Mouse (Mus musculus) embryonic fibroblast, embryonic 13.5 days (primary cell): ENCODE results near the gene Wnt10b.

Source experiments
- CTCF ChIP-seq: IDR thresholded peaks from 2 replicates; pipeline ENCODE4 v1.5.1; 2011; ENCODE audit warnings: mild to moderate bottlenecking, control low read depth, low read length, moderate library complexity, borderline replicate concordance; ENCODE audit not compliant: insufficient read depth
- POLR2A ChIP-seq: IDR thresholded peaks from 2 replicates; pipeline ENCODE4 v1.6.1; 2011; ENCODE audit warnings: low read depth, mild to moderate bottlenecking, control low read depth, low read length, moderate library complexity

DNA sequence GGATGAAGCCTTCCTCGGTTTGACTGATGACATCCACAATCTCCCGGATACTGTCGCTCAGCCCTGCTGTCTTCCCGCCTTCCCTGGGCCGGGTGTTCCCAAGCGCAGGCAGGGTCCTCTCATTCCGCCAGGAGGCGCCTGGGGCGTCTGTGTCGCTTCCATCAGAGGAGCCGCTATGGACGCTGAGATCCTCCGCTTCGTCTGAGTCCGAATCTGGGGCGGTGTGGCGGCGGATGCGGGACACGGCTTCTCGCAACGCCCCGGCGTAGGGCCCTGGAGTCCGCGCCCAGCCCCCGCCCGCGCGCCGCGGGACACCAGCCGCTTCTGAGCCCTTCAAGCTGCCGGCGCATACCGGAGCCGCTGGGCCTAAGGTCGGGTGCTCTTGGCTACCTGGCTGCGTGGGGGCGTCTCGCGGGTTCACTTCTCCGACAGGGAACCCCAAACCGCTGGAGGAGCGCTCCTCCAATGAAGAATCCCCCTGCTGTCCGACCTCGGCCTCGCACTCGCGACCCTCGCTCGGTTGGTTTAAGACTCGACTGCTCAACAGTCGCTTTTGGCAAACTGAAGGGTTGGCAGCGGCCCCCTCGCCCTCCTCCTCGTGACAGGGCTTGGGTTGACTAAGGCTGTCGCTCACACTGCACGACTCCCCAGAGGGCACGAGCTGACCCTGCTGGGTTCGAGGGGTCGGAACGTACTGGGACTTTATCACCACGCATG is 27.5 kb upstream of the Wnt10b start:
- TF ChIP-seq POLR2A (no peak), CTCF (peak; percentile 37; the same call in 1 of the 2 replicates)
